Mouse (Mus musculus) hematopoietic stem cell, adult 5-6 weeks (primary cell): ENCODE data around the gene Pdgfc. TPM values are rescaled to one million over a fixed set of nuclear protein-coding genes. Genes with fewer than 3 reads are reported as not detected.

Experiments used
- ATAC-seq, 2 experiments: fragments of 125-278 bp in 1 of 2; replicated peaks in 1 of 2; 2 replicates each; pipeline ENCODE4 v1.8.0; 2016 to 2017; ENCODE audit warnings: inconsistent platforms in 2 of 2, mild to moderate bottlenecking in 2 of 2, moderate number of reproducible peaks in 2 of 2, low read depth in 1 of 2, moderate TSS enrichment in 1 of 2; ENCODE audit not compliant: low FRiP score in 2 of 2, poor library complexity in 2 of 2, severe bottlenecking in 2 of 2, insufficient read depth in 1 of 2, low TSS enrichment in 1 of 2
- total RNA-seq: library from RNA; stranded (forward); fragments of 172-1452, 232-1000 nt; gene quantifications from 2 replicates; pipeline ENCODE4 v1.2.3, GENCODE M21; 2017

Gene Pdgfc
- 0.31 TPM in 1 of 2 replicates, not detected in the other for total RNA-seq

DNA sequence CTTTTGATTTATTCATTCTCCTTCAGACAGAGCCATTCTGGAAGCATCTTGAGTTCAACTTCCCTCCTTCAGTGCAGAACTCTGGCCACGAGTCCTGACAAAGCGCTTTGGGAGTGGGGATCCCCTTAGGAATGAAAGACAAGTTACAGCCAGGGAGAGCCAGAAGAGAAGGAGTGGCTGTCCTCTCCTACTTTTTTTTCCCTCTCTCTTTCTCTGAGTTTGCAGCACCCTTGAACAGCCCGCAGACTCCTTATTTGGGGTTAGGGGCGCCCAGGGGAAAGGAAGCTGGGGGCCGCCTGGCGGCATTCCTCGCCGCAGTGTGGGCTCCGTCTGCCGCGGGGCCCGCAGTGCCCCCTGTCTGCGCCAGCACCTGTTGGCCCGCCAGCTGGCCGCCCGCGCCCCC lies at the start of gene Pdgfc:
Pdgfc (plus strand) TSS at position 266 of the 403 bp plus-strand sequence.
- ATAC-seq = 0 out of 4 replicates have a peak, but pooled peaks of 1 of the 2 experiments have one; percentile 3

DNA sequence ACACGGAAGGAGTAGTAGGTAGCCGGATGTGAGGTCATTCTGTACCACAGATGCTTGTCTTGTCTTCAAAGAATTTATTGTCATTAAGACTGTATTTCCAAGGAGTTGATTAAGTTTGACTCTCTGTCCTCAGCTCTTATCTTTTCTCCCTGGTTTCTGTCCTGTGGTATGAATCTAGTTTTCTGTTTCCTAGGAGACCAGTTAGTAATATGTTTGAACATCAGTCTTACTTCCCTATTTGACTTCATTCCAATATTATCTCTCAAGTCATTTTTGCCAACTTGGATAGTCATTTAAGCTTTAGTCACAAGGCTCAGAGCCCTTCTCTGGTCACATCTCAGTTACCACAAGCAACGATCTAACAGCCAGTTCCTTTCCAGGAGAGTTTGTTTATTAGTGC lies 27.0 kb upstream of the Pdgfc start:
- ATAC-seq = no peak

DNA sequence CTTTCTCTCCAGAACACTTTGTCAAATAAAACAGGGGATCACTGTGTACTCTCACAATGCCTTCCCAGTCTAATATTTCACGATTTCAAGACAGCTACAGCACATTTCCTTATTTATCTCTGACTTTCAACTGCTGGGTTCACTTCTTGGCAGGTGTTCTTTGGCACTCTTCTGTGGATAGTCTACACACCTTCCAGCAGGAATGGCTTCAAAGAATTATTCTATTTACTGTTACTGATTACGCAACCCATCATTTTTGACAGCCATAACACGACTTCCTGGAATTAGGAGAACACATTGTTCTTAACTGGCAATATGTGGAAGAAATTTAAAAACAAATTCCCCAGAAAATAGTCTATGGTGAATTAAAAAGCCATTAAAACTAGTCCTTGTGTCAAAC lies 26.3 kb upstream of the Pdgfc start:
- no peak for ATAC-seq

DNA sequence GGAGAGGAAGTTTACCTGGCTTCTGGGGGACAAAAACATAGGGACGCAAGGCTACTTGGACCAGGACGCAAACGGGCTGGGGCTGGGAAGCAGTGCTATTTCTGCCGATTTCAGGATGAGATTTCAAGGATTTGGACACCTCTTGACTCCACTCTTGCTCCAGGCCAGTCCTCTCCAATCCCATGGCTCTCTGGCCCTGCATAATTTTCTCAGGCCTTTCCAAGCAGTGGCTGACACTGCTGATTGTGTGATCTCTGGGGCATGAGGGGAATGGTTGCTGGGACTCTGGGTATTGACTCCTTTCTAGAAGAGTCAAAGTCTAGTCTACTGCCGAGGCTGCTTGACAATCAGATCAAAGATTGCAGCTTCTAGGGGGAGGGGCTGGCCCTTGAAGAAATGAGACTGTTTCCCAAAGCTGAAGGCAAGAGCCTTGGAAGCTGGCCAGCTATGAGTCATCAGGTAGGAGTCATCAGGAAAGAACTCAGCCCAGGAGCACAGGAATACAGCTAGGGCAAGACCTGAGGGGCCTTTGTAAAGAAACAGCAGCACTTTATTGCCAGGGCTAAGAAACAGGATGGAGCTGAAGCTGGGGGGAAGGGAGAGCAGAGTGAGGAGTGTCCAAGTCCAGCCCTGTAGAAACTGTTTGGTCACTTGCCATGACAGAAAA lies 18.7 kb upstream of the Pdgfc start:
- ATAC-seq = no peak

DNA sequence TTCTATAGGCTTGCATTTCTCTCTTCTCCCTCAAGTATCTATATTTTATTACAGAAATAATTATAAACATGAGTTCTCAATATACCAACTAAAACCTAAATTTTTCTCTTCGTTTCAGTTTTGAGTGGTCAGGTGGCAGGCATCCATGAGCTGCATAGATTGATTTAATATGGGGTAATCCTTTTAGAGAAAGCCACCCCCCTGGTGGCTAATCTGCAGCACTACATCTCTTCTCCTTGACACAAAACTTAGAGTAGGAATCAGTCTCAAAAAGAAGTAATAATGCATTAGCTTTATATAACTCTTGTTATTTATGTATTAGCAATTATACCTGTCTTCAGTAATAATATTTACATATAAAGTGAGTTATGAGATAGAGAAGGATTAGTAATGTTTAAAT lies 16.2 kb upstream of the Pdgfc start:
- ATAC-seq = peak in 1 of 2 experiments; percentile 76; a peak in 2 of 4 replicates

DNA sequence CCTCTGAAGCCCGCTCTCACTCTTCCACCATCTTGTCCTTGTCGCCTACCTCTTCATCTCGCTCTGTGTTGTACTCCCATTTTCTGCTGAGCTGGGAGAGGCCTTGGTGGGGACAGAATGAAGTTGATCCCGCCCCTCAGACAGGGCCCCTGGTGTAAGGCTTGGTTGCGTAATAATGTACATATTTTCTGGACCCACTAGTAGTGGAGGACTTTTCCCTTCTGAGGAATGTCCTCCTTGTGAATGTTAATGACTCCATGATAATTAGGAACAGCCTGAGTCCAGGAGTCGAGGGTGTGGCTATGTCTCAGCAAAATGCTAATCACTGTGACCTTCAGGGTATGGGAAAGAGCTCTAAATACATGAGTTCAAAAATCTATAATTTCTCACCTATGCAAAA lies 14.4 kb upstream of the Pdgfc start:
- ATAC-seq = no peak

DNA sequence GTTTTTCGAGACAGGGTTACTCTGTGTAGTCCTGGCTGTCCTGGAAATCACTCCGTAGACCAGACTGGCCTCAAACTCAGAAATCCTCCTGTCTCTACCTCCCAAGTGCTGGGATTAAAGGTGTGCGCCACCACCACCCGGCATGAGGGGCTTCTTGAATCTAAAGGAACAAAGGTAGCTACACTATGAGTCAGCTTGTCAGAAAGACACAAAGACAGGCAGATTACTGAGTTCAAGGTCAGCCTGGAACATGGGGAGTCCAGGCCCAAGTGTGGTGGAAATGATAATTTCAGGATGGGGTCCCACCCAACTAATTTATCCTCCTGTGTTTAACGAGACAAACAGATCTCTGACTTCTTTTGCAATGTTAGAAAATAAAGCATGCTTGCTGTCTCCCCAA lies 13.9 kb upstream of the Pdgfc start:
- no peak for ATAC-seq

DNA sequence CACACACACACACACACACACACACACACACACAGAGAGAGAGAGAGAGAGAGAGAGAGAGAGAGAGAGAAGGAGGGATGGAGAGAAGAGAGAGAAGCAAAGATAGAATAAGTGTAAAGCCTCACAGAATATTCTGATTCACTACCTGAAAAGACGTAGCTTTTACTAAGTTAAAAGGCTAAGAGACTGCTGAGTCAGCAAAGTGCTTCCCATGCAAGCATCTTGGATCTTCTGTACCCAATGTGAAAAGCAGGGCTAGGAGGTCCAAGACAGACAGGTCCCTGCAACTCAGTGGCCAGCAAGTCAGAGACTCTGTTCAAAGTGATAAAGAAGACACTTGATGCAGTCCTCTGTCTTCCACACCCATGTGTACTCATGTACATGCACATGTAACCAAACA lies 13.4 kb upstream of the Pdgfc start:
- ATAC-seq = no peak

DNA sequence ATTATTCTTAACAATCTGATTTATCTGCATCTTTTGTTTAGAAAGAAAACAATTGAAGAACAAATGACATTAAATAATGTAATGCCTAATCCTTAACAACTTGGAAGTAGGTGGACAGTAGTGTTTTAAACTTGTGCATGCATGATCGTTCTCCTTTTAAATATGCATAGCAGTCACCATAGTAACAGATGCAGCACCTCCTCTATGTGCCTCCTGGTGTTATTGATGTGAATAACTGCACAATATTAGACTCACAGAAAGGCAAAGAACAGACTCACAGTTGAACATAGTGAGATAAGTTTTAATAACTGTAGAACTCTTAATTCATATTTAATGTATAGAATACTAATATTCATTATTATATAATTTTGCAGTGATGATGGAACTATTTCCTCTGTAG lies 12.6 kb upstream of the Pdgfc start:
- no peak for ATAC-seq

DNA sequence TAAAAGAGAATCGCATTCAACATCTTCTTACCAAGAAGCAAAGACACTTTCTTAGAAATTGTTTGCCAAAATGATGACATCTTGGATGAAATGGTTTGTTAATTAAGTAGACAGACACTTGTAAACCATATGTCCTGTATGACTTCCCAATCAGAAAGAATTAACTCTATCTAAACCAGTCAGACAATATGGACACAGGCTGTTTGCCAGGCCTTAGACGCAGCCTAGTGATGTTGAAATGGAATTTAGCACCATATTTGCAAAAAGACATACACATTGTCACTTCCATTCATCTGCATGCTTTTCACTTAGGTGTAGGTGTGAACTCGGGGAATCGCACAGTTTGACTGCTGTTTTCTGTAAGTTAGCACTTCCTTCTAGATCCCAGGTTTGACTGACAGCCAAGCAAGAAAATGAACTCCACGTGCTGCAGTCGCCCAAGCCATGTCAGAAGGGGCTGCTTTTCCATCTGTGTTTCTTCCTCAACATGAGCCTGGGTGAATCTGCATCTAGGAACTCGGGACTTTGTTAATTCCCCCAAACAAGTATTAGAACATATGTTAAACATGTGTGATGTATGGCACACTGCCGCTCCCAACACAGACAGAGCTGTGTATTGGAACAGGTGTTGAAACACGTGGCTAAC lies 10.5 kb upstream of the Pdgfc start:
- no peak for ATAC-seq

DNA sequence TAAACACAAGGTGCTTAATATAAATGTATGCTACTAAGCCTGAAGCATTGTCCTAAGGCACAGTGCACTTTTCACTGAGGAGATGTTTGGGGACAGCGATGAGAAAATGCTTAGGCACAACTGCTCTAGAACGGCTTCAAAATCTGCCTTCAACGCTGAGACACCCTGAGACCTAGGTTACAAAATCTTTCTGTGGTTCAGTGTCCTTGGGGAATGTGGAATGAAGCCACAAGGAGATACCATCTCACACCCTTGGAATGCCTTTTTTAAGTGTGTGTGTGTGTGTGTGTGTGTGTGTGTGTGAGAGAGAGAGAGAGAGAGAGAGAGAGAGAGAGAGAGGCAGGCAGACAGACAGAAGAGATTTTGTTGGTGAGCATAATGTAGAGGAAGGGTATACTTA lies 7.9 kb upstream of the Pdgfc start:
- ATAC-seq = no peak

DNA sequence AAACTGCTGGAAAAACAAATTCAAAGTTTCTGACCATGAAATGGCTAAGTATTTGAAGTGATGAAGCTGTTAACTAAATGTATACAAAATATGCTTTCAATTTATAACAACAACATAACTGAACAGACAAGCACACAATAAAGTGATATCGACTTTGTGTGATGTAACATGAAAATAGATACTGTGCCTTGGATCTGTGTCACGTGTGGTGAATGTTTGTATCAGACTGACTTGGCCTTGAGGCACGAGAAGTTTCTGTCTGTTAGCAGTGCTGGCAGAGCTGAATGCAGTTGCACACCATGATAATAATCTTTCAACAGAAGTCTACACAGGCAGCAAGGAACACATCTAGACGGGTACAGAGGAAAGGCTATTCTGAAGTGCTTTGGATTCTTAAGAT lies 6.9 kb upstream of the Pdgfc start:
- no peak for ATAC-seq

DNA sequence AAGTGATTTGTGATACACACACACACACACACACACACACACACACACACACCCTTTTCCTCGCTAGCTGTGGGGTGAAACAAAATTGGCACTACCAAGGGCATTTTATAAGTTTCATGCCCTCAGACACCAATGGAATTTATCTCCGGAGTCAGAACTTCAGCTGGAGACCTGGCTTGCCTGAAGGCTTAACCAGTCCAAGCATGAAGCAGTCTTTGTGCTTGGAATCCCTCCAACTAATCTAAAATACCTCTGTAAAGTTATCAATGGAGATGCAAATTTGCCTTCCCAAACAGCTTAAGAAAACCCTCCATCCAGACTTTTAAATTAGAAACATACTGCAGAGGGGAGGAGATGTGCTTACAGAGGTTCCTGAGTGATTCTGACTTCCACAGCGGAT lies 6.3 kb upstream of the Pdgfc start:
- no peak for ATAC-seq

DNA sequence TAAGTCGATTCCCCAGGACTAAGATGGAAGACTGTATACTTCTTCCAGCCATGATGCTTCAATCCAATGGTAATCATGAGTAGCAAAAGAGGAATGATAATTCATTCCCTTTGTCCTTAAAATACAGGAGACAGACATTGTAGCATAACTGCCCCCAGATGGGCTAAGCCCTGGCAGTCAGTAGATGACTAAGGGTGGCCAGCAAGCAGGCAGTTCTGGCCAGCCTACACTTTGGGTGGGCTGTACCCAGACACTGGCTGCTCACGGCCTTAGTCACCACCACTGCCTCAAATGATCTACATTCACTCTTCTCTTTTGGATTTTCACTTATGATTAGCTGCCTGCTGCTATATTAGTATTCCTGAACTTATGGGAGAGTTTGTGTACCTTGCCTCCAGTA lies 5.9 kb upstream of the Pdgfc start:
- no peak for ATAC-seq

DNA sequence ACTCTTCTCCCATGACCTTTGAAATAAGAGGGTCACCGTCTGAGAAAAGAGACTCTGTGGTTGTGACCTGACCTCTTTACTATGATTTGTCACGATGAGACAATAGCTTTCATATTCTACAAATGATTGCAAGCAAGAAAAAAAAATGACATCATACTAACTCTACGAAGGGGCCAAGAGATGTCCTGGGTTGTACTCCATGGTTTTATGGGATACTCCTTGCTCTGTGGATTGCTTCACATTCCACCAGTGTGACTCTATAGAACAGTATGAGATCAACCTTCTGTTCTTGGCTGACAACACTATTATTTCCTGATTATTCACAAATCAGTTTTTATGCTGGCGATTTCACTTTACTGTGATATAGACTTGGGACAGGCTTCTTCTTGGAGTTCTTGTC lies 4.2 kb upstream of the Pdgfc start:
- ATAC-seq = no peak

DNA sequence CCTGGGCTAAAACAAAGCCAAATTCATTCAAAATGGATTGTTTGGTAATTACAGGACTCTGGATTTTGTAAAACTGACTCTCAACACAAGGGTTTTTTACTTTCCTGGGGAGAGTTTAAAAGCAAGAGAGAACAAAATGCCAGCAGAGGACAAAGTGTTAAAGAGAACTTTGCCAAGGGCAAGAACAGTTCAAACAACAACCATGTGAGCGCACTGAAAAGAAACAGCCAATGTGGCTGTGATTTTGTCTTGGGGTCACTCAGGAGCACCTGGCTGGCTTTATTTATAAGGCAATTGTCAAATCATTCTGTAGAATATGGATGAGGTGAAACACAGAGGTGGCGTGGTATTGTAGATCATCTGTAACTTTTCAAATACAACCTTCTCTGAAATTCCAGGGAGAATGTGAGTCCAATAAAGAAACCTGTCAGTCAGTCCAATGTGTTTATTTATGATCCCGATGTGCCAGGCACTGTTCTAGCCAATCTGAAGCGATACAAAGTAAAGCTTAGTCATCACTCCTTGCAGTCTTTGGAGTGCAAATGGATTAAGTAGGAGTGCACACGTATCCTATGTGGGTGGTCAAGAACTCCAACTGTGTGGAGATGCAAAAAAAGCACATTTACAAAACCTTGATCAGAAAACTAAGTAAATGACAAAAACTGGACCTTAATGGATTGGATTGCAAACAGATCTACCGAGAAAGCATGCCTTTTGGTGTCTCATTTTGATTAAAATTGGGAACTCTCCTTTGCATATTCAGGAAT lies 1.7 kb upstream of the Pdgfc start:
- no peak for ATAC-seq

DNA sequence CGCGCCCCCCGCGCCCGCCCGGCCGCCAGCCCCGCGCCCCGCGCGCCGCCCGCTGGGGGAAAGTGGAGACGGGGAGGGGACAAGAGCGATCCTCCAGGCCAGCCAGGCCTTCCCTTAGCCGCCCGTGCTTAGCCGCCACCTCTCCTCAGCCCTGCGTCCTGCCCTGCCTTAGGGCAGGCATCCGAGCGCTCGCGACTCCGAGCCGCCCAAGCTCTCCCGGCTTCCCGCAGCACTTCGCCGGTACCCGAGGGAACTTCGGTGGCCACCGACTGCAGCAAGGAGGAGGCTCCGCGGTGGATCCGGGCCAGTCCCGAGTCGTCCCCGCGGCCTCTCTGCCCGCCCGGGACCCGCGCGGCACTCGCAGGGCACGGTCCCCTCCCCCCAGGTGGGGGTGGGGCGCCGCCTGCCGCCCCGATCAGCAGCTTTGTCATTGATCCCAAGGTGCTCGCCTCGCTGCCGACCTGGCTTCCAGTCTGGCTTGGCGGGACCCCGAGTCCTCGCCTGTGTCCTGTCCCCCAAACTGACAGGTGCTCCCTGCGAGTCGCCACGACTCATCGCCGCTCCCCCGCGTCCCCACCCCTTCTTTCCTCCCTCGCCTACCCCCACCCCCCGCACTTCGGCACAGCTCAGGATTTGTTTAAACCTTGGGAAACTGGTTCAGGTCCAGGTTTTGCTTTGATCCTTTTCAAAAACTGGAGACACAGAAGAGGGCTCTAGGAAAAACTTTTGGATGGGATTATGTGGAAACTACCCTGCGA lies 517 bp downstream of the Pdgfc start:
- peak; percentile 30 to 66 for ATAC-seq
